Mouse (Mus musculus) lung, adult 2 months (tissue): ENCODE results near the gene Lrrc20.

Experiments used
- CTCF ChIP-seq: fragments of 200-500 bp; IDR thresholded peaks from 2 replicates; pipeline ENCODE4 v1.5.1; 2011; ENCODE audit warnings: mild to moderate bottlenecking, low read length, control low read depth; ENCODE audit not compliant: insufficient read depth
- POLR2A ChIP-seq: fragments of 200-500 bp; IDR thresholded peaks from 2 replicates; pipeline ENCODE4 v1.6.1; 2011; ENCODE audit warnings: low read depth, mild to moderate bottlenecking, control low read depth, low read length, borderline replicate concordance; ENCODE audit errors: extremely low read depth

DNA sequence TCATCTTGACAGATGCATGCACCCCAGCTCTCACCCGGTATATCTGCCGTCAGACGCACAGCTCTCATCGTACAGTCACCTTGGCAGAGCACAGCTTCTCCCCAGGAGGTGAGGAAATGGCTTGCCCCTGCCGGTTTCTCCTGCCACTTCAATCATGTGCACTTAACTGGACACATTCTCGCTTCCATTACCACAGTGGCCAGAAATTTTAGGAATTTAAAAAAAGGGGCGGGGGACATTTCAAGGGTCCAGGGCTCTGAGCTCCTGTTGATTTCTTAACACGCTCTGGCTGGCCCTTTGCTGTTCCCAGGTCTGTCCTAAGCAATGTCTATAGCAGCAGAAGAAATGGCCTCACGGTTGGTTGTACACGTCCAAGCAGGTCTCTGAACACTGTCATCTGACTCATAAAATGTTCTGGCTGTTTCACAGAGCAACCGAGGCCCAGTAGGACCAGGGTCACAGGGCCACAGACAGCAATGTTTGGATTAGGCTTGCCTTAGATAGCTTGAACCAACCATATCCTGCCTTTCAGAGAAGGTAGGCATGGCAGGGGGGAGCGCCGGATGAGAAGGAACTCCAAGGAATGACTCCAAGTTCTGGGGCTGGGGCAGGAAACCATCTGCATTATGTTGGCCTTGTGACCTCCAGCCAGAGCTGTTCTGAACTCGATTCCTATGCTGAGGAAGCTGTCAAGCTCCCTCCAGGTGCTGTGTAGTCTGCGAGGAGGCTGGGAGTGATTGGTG, 151.8 kb downstream of the Lrrc20 start:
- TF ChIP-seq CTCF = no peak
- TF ChIP-seq POLR2A = no peak
